Mouse (Mus musculus) c-Kit-negative CD71-positive TER-119-positive erythroid progenitor cells, embryonic 14.5 days (primary cell): ENCODE data around the gene Fkbp2.

Experiments
- DNase-seq: peaks from one replicate; pipeline ENCODE4 v3.0.0-alpha.2; 2013; ENCODE audit warnings: low read depth, low spot score

Fkbp2 gene

DNA sequence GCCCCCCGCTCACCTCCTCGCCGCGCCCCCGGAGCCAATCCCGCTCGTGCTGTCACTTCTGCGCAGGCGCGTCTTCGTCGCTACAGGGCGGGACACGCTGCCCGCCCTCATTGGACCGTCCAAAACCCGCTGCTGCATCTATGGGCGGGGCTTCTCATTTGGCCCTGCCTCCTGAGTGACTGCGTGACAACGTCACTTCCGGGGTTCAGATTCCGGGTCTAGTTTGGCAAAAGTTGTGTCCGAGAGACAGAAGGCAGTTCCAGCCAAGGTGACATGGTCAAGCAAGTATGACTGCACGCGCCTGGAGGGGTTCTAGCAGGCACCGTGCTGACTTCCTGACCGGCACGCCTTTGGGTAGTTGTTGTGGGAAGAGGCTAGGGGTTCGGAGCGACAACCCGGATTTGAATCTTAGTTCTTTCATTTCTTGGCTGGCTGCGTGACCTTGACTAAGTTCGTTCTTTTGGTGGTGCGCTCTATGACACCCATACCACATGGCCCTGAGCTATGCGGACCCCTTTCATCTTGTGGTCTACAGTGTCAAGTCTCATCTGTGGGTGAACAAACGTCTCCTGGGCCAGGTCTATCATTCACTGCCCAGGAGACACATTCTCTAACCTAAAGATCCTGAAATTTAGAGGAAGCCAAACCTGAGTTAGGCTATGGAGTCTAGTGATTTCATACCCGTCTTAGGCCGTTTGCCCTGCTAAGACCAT lies at the start of gene Fkbp2:
Gene Fkbp2, minus strand, starts transcription at position 121 of the 713 bp plus-strand sequence.
- DNase-seq: peak; percentile 99

DNA sequence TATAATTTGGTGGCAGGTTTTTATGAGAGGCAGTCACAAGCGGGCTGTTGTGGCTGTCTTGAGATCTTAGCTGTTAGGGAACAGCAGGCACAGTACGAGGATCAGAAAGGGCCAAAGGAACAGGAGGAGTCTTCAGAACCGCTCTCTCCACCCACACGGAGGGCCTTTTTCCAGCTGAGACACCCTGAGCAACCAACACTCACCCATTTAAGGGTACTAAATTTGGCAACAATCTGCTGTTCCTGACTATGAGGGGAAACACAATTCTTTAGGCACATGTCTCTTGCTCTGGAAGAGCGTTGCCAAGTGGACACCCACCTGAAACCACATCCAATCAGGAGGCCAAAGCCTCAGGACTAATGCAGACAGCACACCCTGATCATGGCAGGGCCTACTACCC lies 49.2 kb upstream of the Fkbp2 start:
- no peak for DNase-seq

DNA sequence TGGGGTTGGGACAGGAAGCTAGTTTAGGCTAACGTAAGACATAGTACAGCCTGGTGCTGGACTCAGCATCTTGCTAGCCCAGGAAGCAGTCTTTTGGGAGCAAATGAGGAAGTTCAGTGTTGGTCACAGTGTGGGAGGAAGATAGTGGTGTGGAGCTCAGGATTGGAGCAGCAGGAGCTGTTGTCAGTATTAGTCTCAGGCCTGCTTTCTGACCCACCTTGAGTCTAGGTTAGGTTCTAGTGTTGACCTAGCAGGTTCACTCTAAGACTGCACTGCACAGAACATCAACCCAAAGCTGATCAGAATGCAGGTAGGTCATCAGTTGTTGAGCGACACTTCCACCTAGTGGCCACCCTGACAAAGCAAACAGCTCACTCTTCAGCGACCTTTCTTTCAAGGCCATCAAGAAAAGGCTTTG lies 39.9 kb upstream of the Fkbp2 start:
- DNase-seq: peak; percentile 44

DNA sequence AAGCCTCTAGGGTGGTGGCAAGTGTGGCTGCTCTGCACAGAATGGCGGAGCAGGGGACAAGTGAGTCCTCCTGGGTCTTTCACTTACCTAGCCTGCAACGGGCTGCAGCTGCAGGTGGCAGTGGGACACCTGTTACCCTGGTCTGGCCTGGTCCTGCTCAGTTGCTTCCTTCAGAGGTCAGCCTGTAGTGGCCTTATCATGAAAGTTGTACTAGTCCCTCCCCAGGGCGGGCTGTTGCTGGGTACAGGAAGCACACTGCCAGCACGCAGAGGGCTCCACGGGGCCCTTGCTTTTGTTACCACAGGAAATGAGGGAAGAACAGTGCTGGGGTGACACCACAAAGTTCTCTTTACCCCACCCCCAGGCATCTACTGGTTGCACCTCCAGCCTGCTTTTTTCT lies 38.9 kb upstream of the Fkbp2 start, which contains the start of gene Fermt3:
Gene Fermt3, minus strand, starts transcription at position 279 of the 400 bp plus-strand sequence.
- DNase-seq: peak; percentile 55

DNA sequence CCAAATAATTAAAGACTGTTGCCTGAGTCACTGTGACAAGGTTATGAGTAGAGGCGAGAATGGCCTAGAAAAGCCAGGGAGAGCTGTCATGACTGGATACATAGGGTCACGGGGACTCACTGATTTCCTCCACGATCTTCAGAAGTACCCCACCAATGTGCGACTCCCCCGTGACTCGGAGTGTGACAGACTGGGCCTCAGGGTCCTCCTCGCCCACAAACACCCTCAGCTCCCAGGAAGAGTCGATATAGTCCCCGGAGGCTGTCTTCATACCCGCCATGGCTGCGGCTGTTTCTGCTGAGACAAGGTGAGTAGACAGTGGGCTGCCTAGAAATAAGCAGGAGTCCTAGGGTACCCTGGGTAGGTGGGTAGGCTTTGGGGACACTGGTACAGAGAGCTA lies 38.2 kb upstream of the Fkbp2 start:
- DNase-seq: no peak

DNA sequence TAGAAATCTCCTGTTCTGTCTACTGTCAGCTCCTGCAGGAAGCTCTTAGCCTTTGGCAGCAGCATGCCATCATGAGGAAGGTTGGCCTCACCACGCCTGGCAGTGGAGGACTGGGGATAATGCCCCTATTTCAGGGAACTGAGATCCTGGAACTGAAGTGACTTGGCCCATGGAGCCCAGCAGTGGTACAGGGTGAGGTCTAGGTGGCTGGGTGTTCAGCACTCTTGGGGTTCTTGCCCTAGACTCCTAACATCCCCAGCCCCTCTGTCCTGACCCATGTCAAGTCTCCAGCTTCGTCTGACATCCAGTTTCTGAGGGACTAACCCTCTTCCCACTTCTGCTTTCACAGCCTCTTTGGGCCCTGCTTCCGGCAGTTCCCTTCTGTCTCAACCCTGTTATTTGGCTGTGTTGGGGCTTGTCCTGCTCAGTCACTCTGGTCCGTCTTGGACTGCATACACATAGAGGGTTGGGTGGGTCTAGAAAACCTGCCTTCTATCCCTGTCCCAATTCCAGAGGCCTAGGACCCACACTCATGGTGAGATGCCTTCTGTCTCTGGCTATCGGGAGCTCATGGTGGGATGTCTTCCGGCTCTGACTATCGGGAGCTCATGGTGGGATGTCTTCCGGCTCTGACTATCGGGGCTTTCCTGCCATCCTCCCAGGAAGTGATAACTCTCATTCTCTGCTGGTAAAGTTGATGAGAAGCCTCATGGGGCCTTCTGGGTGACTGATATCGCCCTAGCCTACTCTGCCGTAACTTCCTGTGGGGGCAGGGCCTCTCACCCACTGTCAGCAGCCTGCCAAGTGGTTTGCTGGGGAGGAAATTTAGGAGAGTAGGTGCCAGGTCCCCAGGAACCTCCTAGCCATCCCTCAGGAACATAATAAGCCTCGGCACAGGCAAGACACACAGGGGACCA lies 37.5 kb upstream of the Fkbp2 start:
- peak; percentile 61 for DNase-seq

DNA sequence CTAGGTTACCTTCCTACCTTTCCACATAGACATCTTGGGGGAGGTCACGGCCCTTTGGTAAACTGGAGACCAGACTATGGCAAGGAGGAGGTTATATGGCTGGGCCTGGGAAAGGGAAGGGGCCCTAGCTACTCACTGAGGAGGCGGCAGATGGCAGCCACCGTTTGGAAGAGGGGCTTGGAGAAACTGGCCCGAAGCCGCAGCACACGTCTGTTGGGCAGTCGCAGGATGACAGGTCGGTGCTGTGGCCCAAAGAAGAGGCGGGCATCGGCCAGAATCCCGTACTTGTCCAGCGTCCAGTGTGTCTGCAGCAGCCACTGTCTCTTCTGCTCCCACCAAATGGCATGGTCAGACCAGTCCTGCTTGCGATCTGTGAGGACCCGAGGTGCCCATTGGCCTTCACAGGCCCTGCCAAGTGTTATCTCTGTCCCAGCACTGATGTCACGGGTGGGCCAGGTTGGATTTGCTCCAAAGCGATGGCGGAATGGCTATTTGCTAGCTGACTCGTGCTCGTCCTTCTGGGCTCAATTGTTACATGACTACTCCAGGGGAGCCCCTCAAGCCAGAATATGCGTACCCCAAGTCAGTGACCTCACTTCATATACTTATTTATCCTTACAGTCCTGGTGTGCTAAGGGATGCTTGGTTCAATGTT lies 34.3 kb upstream of the Fkbp2 start:
- no peak for DNase-seq

DNA sequence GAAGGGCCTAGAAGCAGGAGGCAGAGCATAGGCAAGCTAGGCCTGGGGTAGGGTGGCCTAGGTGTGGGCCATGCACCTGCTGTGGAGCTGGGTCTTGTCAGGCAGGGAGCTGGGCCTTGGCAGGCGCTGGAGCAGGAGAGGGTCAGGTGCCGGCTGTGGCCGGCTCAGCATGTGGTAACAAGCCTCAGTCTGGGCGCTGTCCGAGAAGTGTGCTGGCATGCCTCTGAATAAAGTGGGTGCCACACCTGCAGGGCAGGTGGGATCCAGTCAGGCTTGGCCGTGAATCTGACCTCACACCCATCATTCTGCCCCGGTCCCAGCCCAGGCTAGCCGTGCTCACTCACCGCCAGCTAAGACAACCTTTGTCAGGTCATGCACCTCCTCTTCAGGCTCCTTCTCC lies 33.7 kb upstream of the Fkbp2 start:
- no peak for DNase-seq

DNA sequence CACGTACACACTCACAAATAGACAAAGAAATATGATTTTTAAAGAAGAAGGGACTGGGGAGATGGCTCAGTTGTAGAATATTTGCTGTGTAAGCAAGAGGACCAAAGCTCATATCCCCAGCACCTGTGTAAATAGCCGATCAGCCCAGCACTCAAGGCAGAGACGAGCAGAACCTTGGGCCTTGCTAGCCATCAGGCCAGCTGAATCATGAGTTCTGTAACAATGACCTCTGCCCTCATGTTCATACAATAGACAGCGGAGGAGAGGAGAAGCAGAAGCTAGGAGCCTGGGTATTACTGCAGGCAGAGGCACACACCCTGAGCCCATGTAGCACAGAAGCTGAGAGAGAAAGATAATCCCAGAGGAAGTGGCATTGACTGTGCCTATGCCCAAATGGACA lies 32.1 kb upstream of the Fkbp2 start:
- DNase-seq: no peak

DNA sequence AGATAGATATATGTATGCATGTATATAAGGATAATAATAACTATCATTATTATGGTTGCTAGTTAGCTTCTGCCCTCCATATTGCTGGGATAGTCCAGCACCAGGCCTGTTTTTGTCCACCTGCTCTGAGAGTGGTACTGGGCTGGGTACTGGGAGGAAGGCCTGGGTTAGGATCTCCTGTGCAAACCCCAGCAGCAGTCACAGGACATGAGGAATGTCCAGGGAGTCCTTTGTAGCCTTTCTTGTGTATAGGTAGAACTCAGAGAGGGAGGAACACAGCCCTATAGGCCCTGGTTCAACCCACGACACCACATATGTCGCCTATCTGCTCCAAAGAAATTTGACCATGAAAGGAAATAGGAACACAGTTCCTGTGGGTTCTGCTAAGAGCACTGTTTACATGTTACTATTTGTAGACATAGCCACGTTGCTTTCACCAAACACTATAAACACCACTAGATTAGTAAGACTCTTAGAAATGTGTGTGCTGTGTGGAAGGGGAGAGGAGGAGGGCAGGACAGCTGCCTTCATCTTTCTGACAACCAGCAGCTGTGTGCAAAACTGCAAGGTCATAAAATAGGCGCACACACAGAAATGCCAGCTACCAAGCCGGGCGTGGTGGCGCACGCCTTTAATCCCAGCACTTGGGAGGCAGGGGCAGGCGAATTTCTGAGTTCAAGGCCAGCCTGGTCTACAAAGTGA lies 26.7 kb upstream of the Fkbp2 start:
- no peak for DNase-seq

DNA sequence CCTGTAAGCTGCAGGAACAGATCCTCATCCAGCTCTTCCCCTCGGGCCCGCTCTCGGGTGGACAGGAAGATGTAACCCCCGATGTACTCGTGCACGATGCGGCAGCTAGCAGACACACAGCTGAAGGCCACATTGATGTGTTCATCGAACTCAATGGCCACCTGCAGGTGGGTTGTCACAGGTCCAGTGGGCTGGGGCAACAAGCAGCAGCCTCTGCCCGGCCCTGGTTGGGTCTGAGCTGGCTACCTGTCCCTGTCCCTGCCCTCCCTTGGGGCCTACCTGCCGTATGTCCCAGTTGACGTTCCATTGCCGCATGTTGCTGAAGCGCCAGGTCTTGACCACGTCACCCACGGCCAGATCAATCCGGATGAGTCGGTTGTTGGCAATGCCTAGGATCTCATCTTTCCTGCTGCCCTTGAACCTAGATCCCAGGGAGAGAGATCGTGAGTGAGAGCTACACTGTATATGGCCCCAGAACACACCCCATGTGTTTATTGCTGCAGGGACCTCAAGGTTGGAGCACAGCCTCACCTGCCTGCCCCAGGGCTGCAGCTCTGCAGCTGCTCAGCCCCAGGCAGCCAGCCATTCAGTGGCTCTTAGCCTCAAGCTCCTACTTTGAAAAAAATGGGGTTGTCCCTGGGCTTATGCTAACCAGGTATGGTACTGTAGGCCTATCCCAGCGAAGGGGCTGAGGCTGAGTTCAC lies 19.2 kb upstream of the Fkbp2 start:
- DNase-seq: no peak

DNA sequence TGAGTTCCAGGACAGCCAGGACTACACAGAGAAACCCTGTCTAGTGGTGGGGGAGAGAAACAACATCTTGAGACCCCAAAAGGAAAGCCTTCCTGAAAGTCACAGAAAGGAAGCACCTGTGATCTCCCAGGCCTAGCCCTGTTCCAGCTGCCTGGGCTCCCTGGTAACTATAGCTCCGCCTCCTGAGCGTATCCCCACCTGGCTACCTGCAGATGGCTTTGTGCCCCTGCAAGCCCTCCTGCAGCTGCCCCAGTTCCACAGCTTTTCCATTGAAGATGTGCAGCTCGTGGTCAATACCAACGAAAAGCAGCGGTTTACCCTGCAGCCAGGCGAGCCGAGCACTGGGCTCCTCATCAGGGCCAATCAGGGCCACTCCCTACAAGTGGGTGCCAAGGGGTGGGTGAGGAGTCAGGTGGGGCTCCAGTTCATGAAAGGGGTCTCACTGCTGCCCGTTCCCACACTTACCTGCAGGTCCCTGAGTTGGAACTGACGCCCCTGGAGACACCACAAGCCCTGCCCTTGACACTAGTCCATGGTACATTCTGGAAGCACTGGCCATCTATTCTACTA lies 17.5 kb upstream of the Fkbp2 start:
- no peak for DNase-seq

DNA sequence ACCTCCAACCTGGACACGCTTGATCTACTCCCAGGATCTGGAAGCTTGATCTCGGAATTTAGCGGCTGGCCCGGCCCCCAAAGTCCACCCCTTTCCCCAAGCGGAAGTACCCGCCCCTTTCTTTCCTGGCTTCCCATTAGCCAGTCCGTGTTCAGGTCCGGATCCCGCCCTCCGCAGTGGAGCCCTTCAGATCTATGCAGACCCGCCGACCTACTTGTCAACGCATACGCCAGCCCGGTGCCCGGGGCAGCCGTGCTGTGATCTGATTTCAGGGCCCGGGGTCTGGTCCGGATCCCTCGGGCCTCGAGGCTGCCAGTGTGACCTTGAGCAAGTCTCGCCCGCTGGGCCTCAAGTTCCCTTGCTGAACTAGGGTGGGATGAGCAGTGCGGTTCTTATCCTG lies 15.7 kb upstream of the Fkbp2 start, which contains the start of the genes Nudt22 and Trpt1:
Gene Nudt22, minus strand, starts transcription at position 112 of the 400 bp plus-strand sequence.
Gene Trpt1, plus strand, starts transcription at position 126 of the 400 bp plus-strand sequence.
- peak; percentile 68 for DNase-seq

DNA sequence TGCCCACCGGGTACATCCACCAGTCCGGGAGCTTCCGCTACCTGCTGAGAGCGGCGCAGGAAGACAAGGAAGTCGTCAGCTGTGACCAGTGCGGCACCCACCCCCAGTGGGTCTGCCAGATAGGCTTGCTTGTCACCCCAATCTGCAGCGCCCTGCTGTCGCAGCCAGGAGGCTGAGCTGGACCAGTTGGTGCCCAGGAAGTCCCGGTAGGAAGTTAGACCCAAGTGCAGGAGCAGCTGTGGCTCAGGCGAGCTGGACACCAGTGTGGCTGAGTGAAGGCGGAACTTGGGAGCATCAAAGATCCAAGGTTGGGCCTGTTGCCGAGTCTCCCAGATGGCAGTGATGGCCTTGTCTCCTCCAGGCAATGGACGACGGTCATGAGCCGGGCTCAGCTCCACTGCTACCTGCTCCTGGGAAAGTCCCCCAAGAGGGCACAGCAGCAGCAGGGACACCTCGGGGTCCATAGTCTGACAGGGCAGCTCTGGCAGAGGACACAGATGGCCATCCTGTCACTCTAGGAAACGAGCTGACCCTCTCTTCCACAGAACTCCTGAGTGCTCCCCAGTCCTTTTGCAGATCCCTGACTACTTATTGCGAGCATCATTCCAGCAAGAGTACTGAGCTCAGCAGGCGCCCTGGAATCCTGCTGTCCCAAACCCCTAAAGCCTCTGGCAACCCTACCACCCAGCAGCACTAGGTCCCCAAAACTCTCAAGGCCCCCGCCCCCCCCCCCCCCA lies 15.1 kb upstream of the Fkbp2 start:
- DNase-seq: no peak

DNA sequence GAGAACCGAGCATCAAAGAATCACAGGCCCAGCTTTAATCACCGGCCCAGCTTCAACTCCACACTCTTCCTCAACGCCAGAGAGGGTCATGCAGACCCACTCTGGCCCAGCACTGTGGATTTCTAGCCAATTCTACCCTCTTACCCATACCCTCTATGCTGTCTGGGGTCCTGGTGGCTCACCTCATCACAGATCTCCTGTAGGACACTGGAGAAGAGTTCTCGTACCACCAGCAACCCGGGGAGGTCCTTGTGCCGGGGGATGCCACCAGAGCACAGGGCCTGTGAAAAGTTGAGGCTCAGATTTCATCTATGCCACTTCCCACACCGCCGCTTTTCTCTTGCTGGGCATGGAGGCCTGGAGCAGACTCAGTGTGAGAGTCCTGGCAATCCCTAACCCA lies 14.2 kb upstream of the Fkbp2 start:
- no peak for DNase-seq

DNA sequence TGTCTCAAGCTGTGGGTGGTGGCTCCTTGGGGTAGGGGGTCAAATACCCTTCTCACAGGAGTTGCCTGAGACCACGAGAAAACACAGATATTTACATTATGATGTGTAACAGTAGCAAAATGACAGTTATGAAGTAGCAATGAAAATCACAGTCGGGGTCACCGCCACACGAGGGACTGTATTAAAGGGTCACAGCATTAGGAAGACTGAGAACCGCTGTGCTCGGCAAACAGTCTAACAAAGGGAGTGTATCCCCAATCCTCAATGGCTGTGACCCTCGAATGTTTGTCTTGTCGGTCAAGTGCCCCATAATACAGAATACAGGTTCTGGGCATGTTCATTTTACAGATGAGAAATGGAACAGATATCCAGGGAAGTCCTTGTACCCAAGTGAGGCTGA lies 13.7 kb upstream of the Fkbp2 start:
- DNase-seq: no peak

DNA sequence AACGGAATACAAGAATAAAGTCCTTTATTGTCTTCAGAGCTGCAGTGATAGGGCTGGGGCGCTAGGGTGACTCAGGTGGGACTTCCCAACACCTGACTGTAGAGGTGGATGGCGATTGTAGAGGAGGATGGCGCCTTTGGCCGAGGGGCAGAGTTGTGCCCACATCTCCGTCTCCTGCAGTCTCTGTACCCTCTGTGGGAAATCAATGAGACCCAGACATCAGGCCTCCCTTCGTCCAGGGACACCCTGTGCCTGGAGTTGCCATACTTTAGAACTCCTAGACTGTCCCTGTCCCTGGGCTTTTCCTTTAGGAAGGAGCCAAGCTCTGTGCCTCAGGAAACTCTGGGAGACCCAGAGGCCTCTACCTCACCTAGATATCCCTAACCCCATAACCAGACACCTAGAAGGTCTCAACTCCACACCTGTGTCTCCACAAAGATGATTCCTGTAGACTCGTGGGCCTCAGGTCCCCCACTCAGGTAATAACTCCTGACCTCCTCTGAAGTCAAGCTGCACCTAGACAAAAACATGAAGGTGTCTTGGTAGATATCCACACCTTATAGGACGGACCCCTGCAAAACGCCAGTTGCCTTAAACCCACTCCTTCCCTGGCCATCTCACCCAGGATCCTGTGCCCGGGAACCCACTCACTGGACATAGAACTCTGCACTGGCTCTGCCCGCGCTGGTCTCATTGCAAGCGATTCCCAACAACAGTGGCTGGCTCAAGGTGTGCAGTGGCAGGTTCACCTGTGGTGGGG lies 12.9 kb upstream of the Fkbp2 start:
- no peak for DNase-seq

DNA sequence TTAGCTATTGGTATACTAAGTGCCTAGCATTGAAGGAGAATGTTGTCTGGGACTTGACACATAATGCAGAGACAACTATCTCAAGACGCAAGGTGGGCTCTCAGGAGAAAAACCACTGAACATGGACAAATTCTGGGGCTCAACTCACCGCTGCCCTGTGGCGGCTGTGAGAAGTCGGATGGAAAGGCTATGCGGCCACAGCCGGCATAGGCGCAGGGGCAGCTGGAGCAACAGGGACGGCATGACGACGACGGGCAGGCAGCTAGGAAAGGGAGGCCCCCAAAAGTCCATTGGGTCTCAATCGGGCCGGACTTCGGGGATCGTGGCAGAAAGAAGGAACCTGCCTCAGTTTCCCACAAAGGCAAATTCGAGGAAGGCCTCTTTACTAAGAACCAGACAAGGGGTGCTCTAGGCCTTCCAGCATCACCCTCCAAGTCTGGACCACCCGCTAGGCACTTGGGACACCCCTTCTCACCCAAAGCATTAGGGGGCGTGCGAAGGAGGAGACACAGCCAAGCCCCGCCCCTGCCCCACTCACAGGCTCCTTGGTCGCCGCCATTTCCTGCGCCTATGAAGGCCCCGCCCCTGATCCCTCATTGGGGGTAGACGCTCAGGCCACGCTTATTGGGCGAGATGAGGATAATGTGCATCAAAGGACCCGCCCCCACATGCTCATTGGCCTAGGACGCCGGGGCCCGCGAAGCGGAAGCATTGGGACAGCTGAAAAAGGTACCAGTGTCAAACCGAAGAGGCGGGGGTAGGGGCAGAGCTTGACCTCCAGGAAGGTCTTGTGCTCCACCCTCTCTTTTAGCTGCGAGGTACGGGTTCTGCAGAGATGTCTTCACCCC lies 11.9 kb upstream of the Fkbp2 start, which contains the start of gene Dnajc4:
Gene Dnajc4, minus strand, starts transcription at position 562 of the 848 bp plus-strand sequence.
- peak; percentile 96 for DNase-seq
